Mouse (Mus musculus): ENCODE results near the gene Prss22.

DNA sequence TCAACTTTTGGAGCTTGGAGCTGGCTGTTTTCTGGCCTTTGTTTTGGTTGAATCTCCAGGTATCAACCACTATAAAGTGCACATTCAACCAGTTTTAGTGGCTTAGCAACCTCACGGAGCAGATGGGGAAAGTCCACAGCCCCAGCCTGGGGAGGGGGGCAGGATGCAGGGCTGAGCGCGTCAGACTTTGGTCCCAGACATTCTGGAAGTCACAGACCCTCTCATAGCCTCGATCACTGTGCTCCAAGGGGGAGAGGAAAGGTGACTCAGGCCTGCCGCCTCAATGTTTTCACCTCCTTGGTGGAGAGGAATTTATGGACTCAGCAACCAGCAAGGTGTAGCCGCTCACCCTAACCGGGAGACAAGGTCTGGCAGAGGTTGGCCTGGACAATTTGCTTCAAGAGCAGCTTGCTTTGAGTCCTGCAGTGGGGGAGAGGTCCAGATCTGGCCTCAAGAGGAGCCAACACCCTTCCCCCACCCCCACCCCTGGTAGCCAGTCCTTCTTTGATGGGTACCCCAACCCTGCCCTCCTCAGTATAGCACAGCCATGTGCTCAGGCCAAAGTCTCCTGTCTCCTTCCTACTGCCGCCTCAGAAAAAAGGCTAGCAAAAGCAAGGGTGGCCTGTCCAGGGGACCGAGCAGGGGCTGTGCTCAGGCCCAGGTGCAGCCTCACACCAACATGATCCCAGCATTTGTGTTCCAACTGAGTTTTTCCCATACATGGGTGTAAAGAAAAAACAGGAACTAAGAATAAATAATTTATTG is 4.9 kb downstream of the Prss22 start:
- TF ChIP-seq POLR2A (IDR thresholded peaks at IDR 0.05; ENCODE audit: borderline replicate concordance, extremely low read depth, low read depth, low read length), result no peak
- TF ChIP-seq CTCF (IDR thresholded peaks at IDR 0.05; ENCODE audit: insufficient read depth, low read length), result no peak
